Mouse (Mus musculus): ENCODE measurements around the gene Echs1.

Gene Echs1

GRCm38 (mm10) chr7:140077698-140078097 lies 38.6 kb downstream of the Echs1 start:
- in situ Hi-C loops (cut with MboI; ENCODE audit: low pct_unique_long_range_greater_than_20kb in 1 of 2, low sequenced_read_pairs in 2 of 2, unreplicated experiment in 1 of 2), result no loop called here

DNA sequence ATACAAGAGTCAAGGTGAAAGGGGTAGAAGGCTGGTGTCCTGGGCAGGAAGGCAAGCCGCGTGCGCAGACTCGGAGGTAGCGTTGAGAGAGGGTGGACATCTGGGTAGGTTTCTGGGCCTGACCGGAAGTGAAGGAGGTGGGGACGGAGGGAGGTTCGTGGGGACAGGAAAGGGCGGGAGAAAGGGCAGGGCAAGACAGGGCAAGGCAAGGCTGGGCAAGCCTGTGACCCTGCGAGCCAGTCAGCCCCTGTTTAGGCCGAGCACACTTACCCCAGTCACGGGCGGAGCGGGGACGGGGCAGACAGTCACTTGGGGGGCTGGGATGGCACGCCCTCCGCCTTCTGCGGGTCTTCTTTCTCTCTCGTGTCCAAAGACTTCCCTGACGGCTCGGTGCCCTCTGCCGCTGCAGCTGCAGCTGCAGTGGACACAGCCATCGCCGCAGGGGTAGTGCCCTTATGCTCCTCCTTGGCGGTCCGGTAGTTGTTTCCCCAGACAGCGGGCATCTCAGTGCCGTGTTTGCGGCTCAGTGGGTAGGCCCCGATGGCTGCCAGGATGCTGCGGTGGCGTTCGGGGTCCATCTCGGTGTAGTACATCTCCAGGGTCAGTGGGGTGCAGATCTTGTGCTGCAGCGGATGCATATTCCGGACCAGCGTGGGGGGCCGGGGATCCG lies 46.1 kb downstream of the Echs1 start:
- in situ Hi-C loops (cut with MboI; ENCODE audit: low pct_unique_long_range_greater_than_20kb in 1 of 2, low sequenced_read_pairs in 2 of 2, unreplicated experiment in 1 of 2), result no loop called here

DNA sequence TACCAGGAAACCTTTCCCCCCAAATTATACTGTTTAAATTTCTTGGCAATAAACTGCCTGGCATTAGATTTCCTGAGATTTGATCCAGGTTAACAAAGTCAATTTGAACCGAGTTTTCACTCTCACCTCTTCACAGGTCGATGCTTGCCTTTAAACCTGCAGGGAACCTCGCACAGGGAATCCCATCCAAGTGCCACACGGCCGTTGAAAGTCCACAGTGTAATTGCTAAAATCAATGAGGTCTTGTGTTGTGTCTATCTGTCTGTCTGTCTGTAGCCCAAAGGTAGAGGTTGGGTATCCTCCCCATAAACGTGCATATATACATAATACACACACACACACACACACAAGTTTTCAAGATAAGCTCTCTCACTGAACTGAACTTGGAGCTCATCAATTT lies 48.9 kb downstream of the Echs1 start:
- in situ Hi-C loops (cut with MboI; ENCODE audit: low pct_unique_long_range_greater_than_20kb in 1 of 2, low sequenced_read_pairs in 2 of 2, unreplicated experiment in 1 of 2), result loop anchor here (10.0 kb wide), 1 partner anchor 163 kb away; no protein-coding TSS in a partner anchor

- in situ Hi-C loops (cut with MboI; ENCODE audit: low pct_unique_long_range_greater_than_20kb in 1 of 2, low sequenced_read_pairs in 2 of 2, unreplicated experiment in 1 of 2), result loop anchor here (10.0 kb wide), 1 partner anchor 158 kb away; no protein-coding TSS in a partner anchor
Observed at GRCm38 (mm10) chr7:140063092-140063491, 53.2 kb downstream of the Echs1 start.

DNA sequence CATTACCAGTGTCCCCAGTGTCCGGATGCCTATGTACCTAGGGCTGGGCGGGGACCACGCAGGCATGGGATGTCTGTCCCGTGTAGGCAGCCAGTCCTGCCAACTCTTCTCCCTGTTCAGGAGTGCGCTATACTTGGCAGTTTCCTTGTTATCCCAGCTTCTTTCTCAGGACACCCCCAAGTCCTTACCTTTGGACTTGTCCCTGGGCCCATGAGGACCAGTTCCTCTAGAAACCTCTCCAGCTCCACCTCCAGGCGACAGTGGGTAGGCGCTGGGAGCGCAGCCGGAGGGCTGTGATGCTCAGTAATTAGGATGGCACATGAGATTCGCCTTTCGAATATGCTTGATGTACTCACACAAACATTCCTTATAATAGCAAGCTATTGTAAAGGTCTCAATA lies 54.0 kb downstream of the Echs1 start:
- in situ Hi-C loops (cut with MboI; ENCODE audit: low pct_unique_long_range_greater_than_20kb in 1 of 2, low sequenced_read_pairs in 2 of 2, unreplicated experiment in 1 of 2), result loop anchor here (10.0 kb wide), 1 partner anchor 158 kb away; no protein-coding TSS in a partner anchor

- in situ Hi-C loops (cut with MboI; ENCODE audit: low pct_unique_long_range_greater_than_20kb in 1 of 2, low sequenced_read_pairs in 2 of 2, unreplicated experiment in 1 of 2), result loop anchor here (10.0 kb wide), 1 partner anchor 157 kb away; no protein-coding TSS in a partner anchor
Observed at GRCm38 (mm10) chr7:140061832-140062130, 54.5 kb downstream of the Echs1 start.

GRCm38 (mm10) chr7:140060936-140061831 lies 55.1 kb downstream of the Echs1 start:
- in situ Hi-C loops (cut with MboI; ENCODE audit: low pct_unique_long_range_greater_than_20kb in 1 of 2, low sequenced_read_pairs in 2 of 2, unreplicated experiment in 1 of 2), result loop anchor here (10.0 kb wide), 1 partner anchor 156 kb away; no protein-coding TSS in a partner anchor

DNA sequence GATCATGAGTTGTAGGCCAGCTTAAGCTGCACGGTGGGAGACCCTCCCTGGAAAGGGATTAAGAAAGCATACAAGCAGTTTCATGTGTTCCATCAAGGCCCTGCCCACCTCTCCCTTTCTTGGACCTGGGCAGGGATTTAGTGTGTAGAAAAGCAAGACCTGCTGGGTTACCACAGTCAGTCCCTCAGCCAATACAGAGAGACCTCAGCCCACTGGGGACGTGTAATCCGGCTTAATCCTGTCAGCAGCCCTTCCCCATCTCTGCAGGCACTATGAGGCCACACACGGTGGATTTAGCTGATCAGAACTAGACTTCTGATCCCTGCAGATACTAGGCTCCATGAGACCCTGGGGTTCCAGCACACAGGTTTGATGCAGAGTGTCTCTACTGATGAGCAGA lies 56.7 kb downstream of the Echs1 start:
- in situ Hi-C loops (cut with MboI; ENCODE audit: low pct_unique_long_range_greater_than_20kb in 1 of 2, low sequenced_read_pairs in 2 of 2, unreplicated experiment in 1 of 2), result no loop called here

GRCm38 (mm10) chr7:140058528-140058927 lies 57.7 kb downstream of the Echs1 start:
- in situ Hi-C loops (cut with MboI; ENCODE audit: low pct_unique_long_range_greater_than_20kb in 1 of 2, low sequenced_read_pairs in 2 of 2, unreplicated experiment in 1 of 2), result no loop called here

GRCm38 (mm10) chr7:140057413-140058407 lies 58.6 kb downstream of the Echs1 start:
- in situ Hi-C loops (cut with MboI; ENCODE audit: low pct_unique_long_range_greater_than_20kb in 1 of 2, low sequenced_read_pairs in 2 of 2, unreplicated experiment in 1 of 2), result no loop called here
